Mouse (Mus musculus) MEL (cell line): ENCODE results near the gene Tdrd3. TPM values are rescaled to one million over a fixed set of nuclear protein-coding genes. Genes with fewer than 3 reads are reported as not detected.

ENCODE experiments used
- DNase-seq: peaks from one replicate; pipeline ENCODE4 v3.0.0; 2011; ENCODE audit warnings: low read depth, low spot score
- H3K27ac ChIP-seq: 2 replicates; pipeline ENCODE4 v1.5.1; 2012; ENCODE audit warnings: low read depth, mild to moderate bottlenecking, control low read depth, low read length, moderate library complexity; ENCODE audit not compliant: control insufficient read depth
- H3K27me3 ChIP-seq, 2 experiments: fragments of 150-350 bp in 1 of 2; sonication (generic) in 1 of 2; 2 replicates each; pipeline ENCODE4 v1.6.1; 2012; ENCODE audit warnings: low read length in 2 of 2, mild to moderate bottlenecking in 2 of 2, improper control_type of control experiment in 1 of 2, moderate library complexity in 1 of 2; ENCODE audit not compliant: insufficient read depth in 2 of 2, control insufficient read depth in 1 of 2
- H3K36me3 ChIP-seq, 2 experiments: 2 replicates each; pipeline ENCODE4 v1.6.1; 2012 to 2014; ENCODE audit warnings: low read length in 2 of 2, improper control_type of control experiment in 1 of 2, inconsistent platforms in 1 of 2, mild to moderate bottlenecking in 1 of 2; ENCODE audit not compliant: insufficient read depth in 2 of 2, control insufficient read depth in 1 of 2
- H3K4me1 ChIP-seq, 2 experiments: fragments of 150-350 bp in 1 of 2; sonication (generic) in 1 of 2; 2 replicates each; pipeline ENCODE4 v1.6.1; 2012; ENCODE audit warnings: low read length in 2 of 2, improper control_type of control experiment in 1 of 2, mild to moderate bottlenecking in 1 of 2; ENCODE audit not compliant: insufficient read depth in 2 of 2, control insufficient read depth in 1 of 2
- H3K4me3 ChIP-seq, 2 experiments: fragments of 150-350 bp in 1 of 2; sonication (generic) in 1 of 2; 2 replicates each; pipeline ENCODE4 v1.5.1; 2012; ENCODE audit warnings: low read depth in 2 of 2, low read length in 2 of 2, mild to moderate bottlenecking in 2 of 2, moderate library complexity in 2 of 2, control low read depth in 1 of 2, improper control_type of control experiment in 1 of 2; ENCODE audit not compliant: control insufficient read depth in 1 of 2, insufficient read depth in 1 of 2
- H3K79me2 ChIP-seq: 2 replicates; pipeline ENCODE4 v1.6.1; 2012; ENCODE audit warnings: mild to moderate bottlenecking, low read length, moderate library complexity; ENCODE audit not compliant: control insufficient read depth, poor library complexity, insufficient read depth
- H3K9ac ChIP-seq: 2 replicates; pipeline ENCODE4 v1.6.1; 2012; ENCODE audit warnings: low read depth, mild to moderate bottlenecking, control low read depth, low read length, moderate library complexity; ENCODE audit not compliant: control insufficient read depth, poor library complexity, severe bottlenecking
- H3K9me3 ChIP-seq: fragments of 150-350 bp; sonication (generic); replicated peaks from 2 replicates; pipeline ENCODE4 v1.6.1; 2012; ENCODE audit warnings: mild to moderate bottlenecking, low read length, improper control_type of control experiment, moderate library complexity; ENCODE audit not compliant: insufficient read depth
- CHD1 ChIP-seq: IDR thresholded peaks from 2 replicates; pipeline ENCODE4 v1.6.1; 2012; ENCODE audit warnings: low read depth, mild to moderate bottlenecking, inconsistent platforms, low read length, improper control_type of control experiment
- CTCF ChIP-seq, 3 experiments: IDR thresholded peaks in 2 of 3; conservative IDR thresholded peaks in 1 of 3; 2 replicates each; pipeline ENCODE4 v1.5.1; 2011 to 2012; ENCODE audit warnings: low read length in 3 of 3, low read depth in 2 of 3, mild to moderate bottlenecking in 2 of 3, improper control_type of control experiment in 1 of 3, inconsistent platforms in 1 of 3, mixed read lengths in 1 of 3, moderate library complexity in 1 of 3; ENCODE audit not compliant: control insufficient read depth in 1 of 3, insufficient read depth in 1 of 3, poor library complexity in 1 of 3, severe bottlenecking in 1 of 3
- EP300 ChIP-seq, 2 experiments: IDR thresholded peaks; 2 replicates each; pipeline ENCODE4 v1.6.1; 2011; ENCODE audit warnings: improper control_type of control experiment in 2 of 2, low read length in 2 of 2, low read depth in 1 of 2, mild to moderate bottlenecking in 1 of 2
- ETS1 ChIP-seq: IDR thresholded peaks from 2 replicates; pipeline ENCODE4 v1.6.1; 2012; ENCODE audit warnings: low read depth, mild to moderate bottlenecking, inconsistent platforms, low read length, improper control_type of control experiment, moderate library complexity
- GABPA ChIP-seq: IDR thresholded peaks from 2 replicates; pipeline ENCODE4 v1.6.1; 2012; ENCODE audit warnings: low read depth, mild to moderate bottlenecking, inconsistent platforms, low read length, improper control_type of control experiment, moderate library complexity
- GATA1 ChIP-seq: IDR thresholded peaks from 2 replicates; pipeline ENCODE4 v1.6.1; 2011; ENCODE audit warnings: low read depth, low read length, improper control_type of control experiment
- JUND ChIP-seq: IDR thresholded peaks from 2 replicates; pipeline ENCODE4 v1.6.1; 2011; ENCODE audit warnings: low read depth, mild to moderate bottlenecking, improper control_type of control experiment, low read length
- MAZ ChIP-seq: IDR thresholded peaks from 2 replicates; pipeline ENCODE4 v1.6.1; 2012; ENCODE audit warnings: low read depth, mild to moderate bottlenecking, inconsistent platforms, low read length, improper control_type of control experiment
- MEF2A ChIP-seq: IDR thresholded peaks from 2 replicates; pipeline ENCODE4 v1.6.1; 2014; ENCODE audit warnings: low read depth, mild to moderate bottlenecking, inconsistent platforms, low read length, improper control_type of control experiment; ENCODE audit not compliant: poor library complexity, insufficient replicate concordance, severe bottlenecking; ENCODE audit errors: extremely low read depth
- MXI1 ChIP-seq: IDR thresholded peaks from 2 replicates; pipeline ENCODE4 v1.6.1; 2011; ENCODE audit warnings: mild to moderate bottlenecking, low read depth, low read length, improper control_type of control experiment
- MYC ChIP-seq: IDR thresholded peaks from 2 replicates; pipeline ENCODE4 v1.6.1; 2011; ENCODE audit warnings: low read depth, mild to moderate bottlenecking, low read length, improper control_type of control experiment, moderate library complexity
- NRF1 ChIP-seq: IDR thresholded peaks from 2 replicates; pipeline ENCODE4 v1.6.1; 2014; ENCODE audit warnings: low read depth, mild to moderate bottlenecking, inconsistent platforms, low read length, improper control_type of control experiment, moderate library complexity; ENCODE audit not compliant: poor library complexity, insufficient read depth, severe bottlenecking
- POLR2AphosphoS5 ChIP-seq: IDR thresholded peaks from 2 replicates; pipeline ENCODE4 v1.6.1; 2012; ENCODE audit warnings: low read depth, borderline replicate concordance, mild to moderate bottlenecking, inconsistent platforms, low read length, moderate library complexity, mixed read lengths
- RAD21 ChIP-seq: IDR thresholded peaks from 2 replicates; pipeline ENCODE4 v1.6.1; 2011; ENCODE audit warnings: mild to moderate bottlenecking, low read depth, low read length, improper control_type of control experiment
- RCOR1 ChIP-seq: IDR thresholded peaks from 2 replicates; pipeline ENCODE4 v1.6.1; 2012; ENCODE audit warnings: low read depth, mild to moderate bottlenecking, inconsistent platforms, low read length, improper control_type of control experiment
- SIN3A ChIP-seq: IDR thresholded peaks from 2 replicates; pipeline ENCODE4 v1.6.1; 2012; ENCODE audit warnings: low read length, improper control_type of control experiment, inconsistent platforms
- SMC3 ChIP-seq: IDR thresholded peaks from 2 replicates; pipeline ENCODE4 v1.6.1; 2011; ENCODE audit warnings: low read depth, low read length, improper control_type of control experiment
- TAL1 ChIP-seq: IDR thresholded peaks from 2 replicates; pipeline ENCODE4 v1.6.1; 2012; ENCODE audit warnings: mild to moderate bottlenecking, inconsistent platforms, low read length, moderate library complexity, mixed read lengths
- TCF12 ChIP-seq: IDR thresholded peaks from 2 replicates; pipeline ENCODE4 v1.6.1; 2014; ENCODE audit warnings: low read depth, mild to moderate bottlenecking, inconsistent platforms, low read length, improper control_type of control experiment, moderate library complexity
- ZC3H11A ChIP-seq: IDR thresholded peaks from 2 replicates; pipeline ENCODE4 v1.6.1; 2012; ENCODE audit warnings: low read depth, mild to moderate bottlenecking, inconsistent platforms, low read length, improper control_type of control experiment
- ZKSCAN1 ChIP-seq: IDR thresholded peaks from 2 replicates; pipeline ENCODE4 v1.6.1; 2012; ENCODE audit warnings: low read depth, mild to moderate bottlenecking, inconsistent platforms, low read length, improper control_type of control experiment, moderate library complexity
- ZMIZ1 ChIP-seq: IDR thresholded peaks from 2 replicates; pipeline ENCODE4 v1.6.1; 2012; ENCODE audit warnings: low read depth, mild to moderate bottlenecking, inconsistent platforms, low read length, improper control_type of control experiment, moderate library complexity
- ZNF384 ChIP-seq: IDR thresholded peaks from 2 replicates; pipeline ENCODE4 v1.6.1; 2012; ENCODE audit warnings: low read depth, mild to moderate bottlenecking, inconsistent platforms, low read length, improper control_type of control experiment
- polyA plus RNA-seq, 2 experiments: library from polyadenylated mRNA; stranded (reverse) in 1 of 2; unstranded in 1 of 2; fragments of >175 nt in 1 of 2; fragments of >200 nt in 1 of 2; gene quantifications; 2 replicates each; pipeline versions ENCODE4 v1.2.1 to v1.2.4; 2012; ENCODE audit warnings: low replicate concordance in 2 of 2, low read depth in 1 of 2; ENCODE audit not compliant: insufficient read length in 2 of 2, insufficient read depth in 1 of 2, missing spikeins in 1 of 2
- total RNA-seq: library from RNA; depleted of rRNA; stranded (reverse); fragments of 300-350 nt; gene quantifications from 2 replicates; pipeline ENCODE4 v1.2.3, GENCODE M21; 2012

Tdrd3 gene
- total and polyA plus RNA-seq, 3 experiments: 22.5 to 22.6 TPM; not detected in 1

- DNase-seq: no peak
- TF ChIP-seq ZNF384 (no peak), GATA1 (no peak), ZKSCAN1 (no peak), NRF1 (no peak), MXI1 (no peak), EP300 (IDR thresholded peaks at IDR 0.05; ENCODE audit: low read depth in 1 of 2, low read length in 2 of 2) (no peak)
- no peak overlapping the region for H3K27ac ChIP-seq
- no peaks in the 10 kb centered on the region for H3K79me2 ChIP-seq
- H3K4me1 ChIP-seq: no peaks in the 10 kb centered on the region
- no peak overlapping the region for H3K9ac ChIP-seq
- no peak overlapping the region for H3K4me3 ChIP-seq
- no peaks in the 10 kb centered on the region for H3K27me3 ChIP-seq
- no peaks in the 10 kb centered on the region for H3K36me3 ChIP-seq
- H3K9me3 ChIP-seq: no peaks in the 10 kb centered on the region
These were observed 135.8 kb downstream of the Tdrd3 start for GRCm38 (mm10) chr14:87552211-87552610.

- Histone ChIP-seq H3K9ac (no peak overlapping the region), H3K4me3 (no peak overlapping the region), H3K9me3 (no peaks in the 10 kb centered on the region), H3K27ac (no peak overlapping the region), H3K79me2 (no peaks in the 10 kb centered on the region), H3K27me3 (no peaks in the 10 kb centered on the region), H3K4me1 (peaks cover 0 to 2% of the 10 kb centered on the region in 2 experiments; a peak in 1 of 4 replicates), H3K36me3 (no peaks in the 10 kb centered on the region; a peak in 1 of 4 replicates)
- DNase-seq: no peak
- no peak for TF ChIP-seq NRF1
- no peak for TF ChIP-seq TAL1
- TF ChIP-seq MYC: no peak
- TF ChIP-seq CHD1: no peak
- TF ChIP-seq EP300 (IDR thresholded peaks at IDR 0.05; ENCODE audit: low read depth in 1 of 2, low read length in 2 of 2): no peak
- no peak for TF ChIP-seq TCF12
- TF ChIP-seq JUND: no peak
- TF ChIP-seq ZMIZ1: no peak
- TF ChIP-seq MAZ: no peak
- TF ChIP-seq RAD21: no peak
These were observed 147.4 kb downstream of the Tdrd3 start for GRCm38 (mm10) chr14:87563841-87564240.

GRCm38 (mm10) chr14:87566211-87566610 lies 149.8 kb downstream of the Tdrd3 start:
- H3K36me3 ChIP-seq: peaks cover 0 to 6% of the 10 kb centered on the region in 2 experiments; a peak in 2 of 4 replicates
- no peak overlapping the region for H3K4me3 ChIP-seq
- no peaks in the 10 kb centered on the region for H3K27me3 ChIP-seq
- no peaks in the 10 kb centered on the region for H3K79me2 ChIP-seq
- peaks cover 0 to 6% of the 10 kb centered on the region in 2 experiments; a peak in 1 of 4 replicates for H3K4me1 ChIP-seq
- H3K9me3 ChIP-seq: no peaks in the 10 kb centered on the region
- TF ChIP-seq CTCF (IDR thresholded peaks at IDR 0.05 in 2 of 3, conservative IDR thresholded peaks at IDR 0.05 in 1 of 3; ENCODE audit: control insufficient read depth in 1 of 3, insufficient read depth in 1 of 3, low read depth in 2 of 3, low read length in 3 of 3, poor library complexity in 1 of 3, severe bottlenecking in 1 of 3) (peak; percentile 70 to 84 (median 76)), POLR2AphosphoS5 (no peak), MXI1 (no peak), MEF2A (no peak), GABPA (no peak), ZC3H11A (peak; percentile 65), TAL1 (no peak), RCOR1 (no peak), ETS1 (no peak), RAD21 (peak; percentile 72), GATA1 (peak; percentile 23; the same call in 1 of the 2 replicates), SIN3A (no peak), EP300 (IDR thresholded peaks at IDR 0.05; ENCODE audit: low read depth in 1 of 2, low read length in 2 of 2) (no peak), SMC3 (peak; percentile 85)
- no peak overlapping the region for H3K27ac ChIP-seq
- no peak overlapping the region for H3K9ac ChIP-seq
- peak; percentile 75 for DNase-seq
